Comparison of ENCODE assay signal across 8 mouse cellular contexts in genomic region chr11:120261416-120262355, GRCm38 (mm10). TPM values are rescaled to one million over a fixed set of nuclear protein-coding genes. Genes with fewer than 3 reads are reported as not detected.
DNase-seq lines count a peak whose midpoint lies in the region; ATAC-seq and TF ChIP-seq lines count a peak whose summit lies in the region.

No protein-coding gene starts in this region.

- intact Hi-C loops in gastrocnemius, adult 2 months (cut with DNase I): loop anchor here (1.0 to 5.0 kb wide), 2 partner anchors 43 to 149 kb away; no protein-coding TSS in a partner anchor

- H3K9me3 ChIP-seq in hindbrain, embryonic 14.5 days (ENCODE audit: control insufficient read depth, low read length): no peaks in the 10 kb centered on the region

- H3K4me1 ChIP-seq in hindbrain, embryonic 14.5 days (replicated peaks; ENCODE audit: control insufficient read depth, insufficient read depth, low read length): peaks cover 62% of the 10 kb centered on the region

- H3K9ac ChIP-seq in hindbrain, embryonic 14.5 days: no peak overlapping the region

- peaks cover 2% of the 10 kb centered on the region; the same call in 1 of the 2 replicates for H3K36me3 ChIP-seq in hindbrain, embryonic 14.5 days (replicated peaks; ENCODE audit: control insufficient read depth, insufficient read depth)

- peak; percentile 96 for DNase-seq in NIH3T3 (ENCODE audit: low read depth)
- DNase-seq in cerebellum, postnatal 10 days: peak; percentile 99 to 100
- peak; percentile 96 for DNase-seq in gastrocnemius, adult 2 months
- DNase-seq in hindbrain, embryonic 14.5 days (ENCODE audit: low spot score): peak; percentile 88
- DNase-seq in layer of hippocampus, postnatal 36 days: peak; percentile 94
- peak; percentile 97 for DNase-seq in lung, postnatal 14 days
- DNase-seq in right cerebral cortex, postnatal 14 days: peak; percentile 93

- ATAC-seq in hindbrain, embryonic 14.5 days (ENCODE audit: low FRiP score): peak; percentile 86
- no peak for ATAC-seq in inflammation-experienced regulatory T-cells, adult 6 months

- no peak overlapping the region for H3K4me2 ChIP-seq in hindbrain, embryonic 14.5 days (replicated peaks)

- no peak for TF ChIP-seq CTCF in gastrocnemius, adult 2 months (IDR thresholded peaks at IDR 0.05)

- H3K4me3 ChIP-seq in gastrocnemius, adult 2 months: peak overlapping the region; percentile 33
- no peak overlapping the region for H3K4me3 ChIP-seq in hindbrain, embryonic 14.5 days (replicated peaks; ENCODE audit: low read length)

- H3K27me3 ChIP-seq in hindbrain, embryonic 14.5 days (ENCODE audit: control insufficient read depth, insufficient read depth, low read length): no peaks in the 10 kb centered on the region

- H3K27ac ChIP-seq in gastrocnemius, adult 2 months: peak overlapping the region; percentile 76
- H3K27ac ChIP-seq in hindbrain, embryonic 14.5 days: peak overlapping the region; percentile 67

- 26% methylated on average over 20 of the region's 20 CpGs for WGBS in hindbrain, embryonic 14.5 days

RNA-seq across cellular contexts. Expression of gene Bahcc1, which starts 28.9 kb away (rescaled TPM):
- 1 to 10 TPM; 3.5 to 5.3 TPM for total RNA-seq in gastrocnemius, adult 2 months (2021)
- 15.9 and 16.3 TPM in 2 replicates for polyA plus RNA-seq in hindbrain, embryonic 14.5 days (2014; fragmentation: Nextera tagmentation; extraction: Ambion mirVana)
- 10 to 100 TPM; 19.6 to 20.0 TPM for total RNA-seq in layer of hippocampus, postnatal 36 days (2021)
- not detected for polyA plus RNA-seq in inflammation-experienced regulatory T-cells, adult 6 months (2017; shearing (Covaris generic))
